Mouse (Mus musculus) megakaryocyte-erythroid progenitor cell, adult 5-6 weeks (primary cell): Measurements from ENCODE around the gene C87436. TPM values are rescaled to one million over a fixed set of nuclear protein-coding genes. Genes with fewer than 3 reads are reported as not detected.

Experiments
- ATAC-seq: replicated peaks from 2 replicates; pipeline ENCODE4 v1.8.0; 2016; ENCODE audit warnings: mild to moderate bottlenecking, inconsistent platforms; ENCODE audit not compliant: severe bottlenecking, poor library complexity, low FRiP score, low TSS enrichment
- total RNA-seq, 2 experiments: library from RNA; stranded (forward) in 1 of 2; stranded (reverse) in 1 of 2; fragments of 200-1000, 215-1000 nt in 1 of 2; fragments of >200 nt in 1 of 2; fragmentation: Nextera tagmentation in 1 of 2; gene quantifications; 2 replicates each; pipeline ENCODE4 v1.2.3; 2014 to 2017

C87436 gene
- total RNA-seq, 2 experiments from 2014 or later, result 21.9 to 33.8 TPM

DNA sequence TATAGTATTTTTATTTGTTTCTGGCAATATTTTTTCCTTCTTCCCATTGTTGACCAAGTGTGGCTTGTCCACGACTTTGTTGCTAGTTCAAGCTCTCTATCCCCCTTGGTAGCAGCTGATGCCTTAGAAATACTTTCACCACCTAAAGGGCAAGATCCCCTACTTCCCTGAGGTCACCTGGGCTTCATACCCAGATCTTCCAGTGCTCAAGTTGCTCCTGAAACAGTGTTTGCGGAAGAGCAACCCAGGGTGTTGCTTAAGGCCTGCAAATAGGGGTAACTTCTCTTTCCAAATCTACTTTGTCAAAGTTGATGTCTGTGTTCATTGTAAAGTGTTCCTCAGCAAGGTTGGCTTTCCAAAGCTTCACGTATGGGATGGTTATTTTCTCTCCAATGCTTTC, 18.9 kb upstream of the C87436 start:
- no peak for ATAC-seq

GRCm38 (mm10) chr6:86420491-86420890, 17.7 kb upstream of the C87436 start:
- ATAC-seq, result peak; percentile 85

DNA sequence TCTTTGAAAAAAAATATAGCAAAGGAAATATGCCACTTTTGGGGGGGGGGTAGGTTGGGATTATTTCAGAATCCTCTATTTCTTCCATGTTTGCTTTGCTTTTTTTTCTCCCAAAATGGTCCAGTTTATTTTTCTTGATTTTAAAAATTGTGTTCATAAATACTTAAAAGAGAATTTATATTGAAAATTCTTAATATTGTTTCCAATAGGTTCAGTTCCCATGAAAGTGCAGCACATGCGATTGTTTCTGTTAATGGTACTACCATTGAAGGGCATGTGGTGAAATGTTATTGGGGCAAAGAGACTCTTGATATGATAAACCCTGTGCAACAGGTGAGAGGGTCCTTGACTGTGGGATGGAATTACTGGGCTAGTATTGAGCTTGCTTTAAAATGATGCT, 11.8 kb upstream of the C87436 start, which contains the start of gene Gm44790:
Gm44790 (plus strand) TSS at position 301 of the 400 bp plus-strand sequence.
- no peak for ATAC-seq

DNA sequence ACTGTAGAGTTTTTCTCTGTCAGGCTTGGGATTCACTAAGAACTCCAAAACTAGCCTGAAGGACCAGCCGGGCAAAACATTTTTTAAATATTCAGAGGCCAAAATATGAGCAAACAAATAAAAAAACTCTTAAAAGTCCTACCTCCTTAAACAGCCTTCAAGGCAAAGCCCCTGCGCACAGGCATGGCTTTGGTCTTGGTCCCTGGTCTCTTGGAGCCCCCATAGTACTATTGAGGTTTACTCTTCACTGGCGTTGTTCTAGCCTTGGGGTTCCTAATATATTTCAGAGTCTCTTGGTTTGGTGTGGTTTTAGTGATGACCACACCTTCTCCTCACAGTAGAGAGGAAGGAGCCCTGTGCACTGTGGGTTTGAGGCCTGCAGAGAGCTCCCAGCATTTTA, 6.6 kb upstream of the C87436 start:
- no peak for ATAC-seq

GRCm38 (mm10) chr6:86433696-86434095, 4.5 kb upstream of the C87436 start:
- no peak for ATAC-seq

- peak; percentile 73 for ATAC-seq
Observed at GRCm38 (mm10) chr6:86437711-86438110, 463 bp upstream of the C87436 start.

GRCm38 (mm10) chr6:86439119-86439496, 934 bp downstream of the C87436 start:
- no peak for ATAC-seq

DNA sequence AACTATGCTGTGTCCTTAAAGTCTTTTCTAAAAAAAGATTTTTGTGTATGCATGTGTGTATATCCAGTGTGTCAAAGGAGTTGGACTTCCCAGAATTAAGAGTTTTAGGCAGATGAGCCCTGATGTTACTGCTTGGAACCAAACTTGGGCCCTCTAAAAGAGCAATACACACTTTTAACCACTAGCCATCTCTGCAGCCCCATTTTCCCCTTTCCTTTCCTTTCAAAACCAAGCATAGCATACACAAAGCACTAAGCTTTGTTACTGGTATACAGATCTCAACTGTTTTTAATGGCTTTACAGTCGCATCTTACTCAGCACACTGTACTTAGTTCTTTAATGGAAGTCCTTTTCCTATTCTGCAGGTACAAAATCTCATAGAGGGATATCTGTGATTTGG, 1.4 kb downstream of the C87436 start:
- ATAC-seq, result no peak

DNA sequence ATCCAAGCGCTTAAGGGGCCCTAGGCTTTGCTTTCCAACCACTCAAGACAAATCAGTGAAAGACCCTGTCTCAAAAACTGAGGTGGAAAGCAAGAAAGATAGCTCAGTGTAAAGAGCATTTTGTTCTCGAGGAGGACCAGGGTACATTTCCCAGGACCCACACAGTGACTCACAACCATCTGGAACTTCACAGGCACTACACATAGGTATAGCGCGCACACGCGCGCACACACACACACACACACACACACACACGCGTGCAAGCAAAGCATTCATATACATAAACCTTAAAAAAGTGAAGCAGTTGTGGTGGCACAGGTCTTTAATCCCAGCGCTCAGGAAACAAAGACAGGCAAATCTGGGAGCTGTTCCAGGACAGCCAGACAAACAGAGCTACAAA, 3.4 kb downstream of the C87436 start:
- ATAC-seq, result no peak

GRCm38 (mm10) chr6:86445551-86445950, 7.4 kb downstream of the C87436 start:
- no peak for ATAC-seq

GRCm38 (mm10) chr6:86446927-86447568, 8.9 kb downstream of the C87436 start:
- no peak for ATAC-seq

- ATAC-seq, result no peak
Observed at GRCm38 (mm10) chr6:86456727-86457126, 18.6 kb downstream of the C87436 start.

DNA sequence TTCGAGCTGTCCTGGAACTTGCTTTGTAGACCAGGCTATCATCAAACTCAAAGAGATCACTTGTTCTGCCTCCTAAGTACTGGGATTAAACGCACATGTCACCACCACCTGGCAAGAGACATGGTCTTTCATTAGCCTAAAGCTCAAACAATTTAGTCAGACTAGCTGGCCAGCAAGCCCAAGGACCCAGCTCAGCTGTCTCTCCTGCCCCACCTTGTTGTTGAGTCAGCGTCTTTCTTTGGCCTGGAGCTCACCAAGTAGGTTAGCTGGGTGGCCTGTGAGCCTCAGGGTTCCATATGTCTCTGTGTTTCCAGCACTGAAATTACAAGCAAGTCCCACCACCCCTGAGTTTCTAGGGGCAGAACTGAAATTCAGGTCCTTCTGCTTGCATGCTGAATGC, 24.9 kb downstream of the C87436 start:
- no peak for ATAC-seq

- ATAC-seq, result no peak
Observed at GRCm38 (mm10) chr6:86471317-86471716, 33.1 kb downstream of the C87436 start.

DNA sequence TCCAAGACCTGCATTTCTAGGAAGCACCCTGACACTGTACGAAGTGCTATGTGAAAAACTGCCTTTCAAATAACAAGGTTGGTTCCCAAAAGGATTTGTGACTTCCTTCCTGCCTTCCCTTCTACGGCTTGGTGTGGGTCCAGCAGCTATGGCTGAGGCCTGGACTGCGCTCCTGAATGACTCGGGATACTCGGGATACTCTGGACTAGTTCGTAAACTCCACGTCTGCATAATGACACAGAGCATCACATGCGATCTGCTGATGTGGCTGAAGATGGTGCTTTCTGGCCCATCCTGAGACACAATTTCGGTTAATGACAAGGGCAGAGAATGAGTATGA, 33.6 kb downstream of the C87436 start:
- no peak; the same call in 1 of the 2 replicates for ATAC-seq

- peak; percentile 92 for ATAC-seq
Observed at GRCm38 (mm10) chr6:86472100-86472955, 34.2 kb downstream of the C87436 start.

DNA sequence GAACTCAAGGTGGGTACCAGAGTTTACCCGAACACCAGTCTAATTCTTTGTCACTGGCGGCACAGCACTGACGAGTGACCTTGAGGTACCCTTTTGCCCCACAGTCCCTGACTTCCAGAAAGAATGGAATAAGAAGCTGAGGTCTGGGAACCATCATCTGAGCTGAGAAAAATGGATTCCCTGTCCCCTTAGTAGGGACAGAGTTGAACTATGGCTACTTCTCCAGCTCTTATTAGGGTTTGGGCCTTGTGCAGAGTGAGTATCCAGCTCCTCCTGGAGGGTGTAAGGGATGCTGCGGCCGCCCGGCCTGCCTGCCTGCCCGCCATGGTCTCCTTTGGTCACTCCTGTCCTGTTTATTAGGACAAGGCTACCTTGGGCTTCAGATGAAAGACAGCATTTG, 34.9 kb downstream of the C87436 start:
- ATAC-seq, result no peak

GRCm38 (mm10) chr6:86474072-86474471, 35.9 kb downstream of the C87436 start:
- ATAC-seq, result no peak

DNA sequence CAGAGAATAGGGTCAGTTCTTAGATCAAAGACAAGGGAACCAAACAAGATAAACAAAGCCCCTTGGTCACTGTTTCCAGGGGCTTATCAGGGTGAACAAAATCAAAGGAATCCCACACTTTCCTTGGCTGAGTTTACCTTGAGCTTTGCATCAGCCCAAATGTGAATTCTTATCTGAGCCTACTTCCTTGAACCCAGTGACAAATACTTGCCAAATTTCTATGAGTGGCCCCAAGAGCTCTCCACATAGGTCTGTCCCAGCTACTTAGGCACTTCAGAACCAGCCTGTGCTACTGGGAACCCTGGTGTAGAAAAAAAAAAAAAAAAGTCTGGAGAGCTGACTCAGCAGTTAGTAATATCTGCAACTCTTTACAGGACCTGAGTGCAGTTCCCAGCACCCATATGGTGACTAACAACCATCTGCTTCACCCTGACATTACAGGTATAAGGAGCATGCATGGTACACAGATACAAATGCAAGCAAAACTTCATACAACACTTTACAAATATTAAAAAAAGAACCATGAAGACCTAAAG, 36.5 kb downstream of the C87436 start:
- no peak for ATAC-seq

- no peak for ATAC-seq
Observed at GRCm38 (mm10) chr6:86475462-86476167, 37.4 kb downstream of the C87436 start.
